Mouse (Mus musculus) lung, embryonic 14.5 days (tissue): Measurements from ENCODE around the gene Cdk2ap2. TPM values are rescaled to one million over a fixed set of nuclear protein-coding genes. Genes with fewer than 3 reads are reported as not detected.
A peak's percentile ranks its signal among the peaks of the same experiment; 100 is the strongest.

Source experiments
- ATAC-seq: fragments of 200-750 bp; cut with Nextera tagmentation; 2 replicates; pipeline ENCODE4 v1.8.0; 2017; ENCODE audit warnings: mild to moderate bottlenecking, moderate TSS enrichment, moderate library complexity; ENCODE audit not compliant: insufficient read depth
- DNase-seq: peaks from one replicate; pipeline ENCODE4 v3.0.0-alpha.2; 2015
- H3K27ac ChIP-seq: fragments of 300-500 bp; sonication (generic); 2 replicates; pipeline ENCODE4 v1.5.1; 2014; ENCODE audit warnings: low read depth, mild to moderate bottlenecking, moderate library complexity
- H3K27me3 ChIP-seq: fragments of 300-500 bp; sonication (generic); 2 replicates; pipeline ENCODE4 v1.6.1; 2014; ENCODE audit warnings: low read length, control low read depth; ENCODE audit not compliant: insufficient read depth
- H3K36me3 ChIP-seq: fragments of 300-500 bp; sonication (generic); 2 replicates; pipeline ENCODE4 v1.6.1; 2014; ENCODE audit warnings: control low read depth; ENCODE audit not compliant: insufficient read depth
- H3K4me1 ChIP-seq: fragments of 300-500 bp; sonication (generic); 2 replicates; pipeline ENCODE4 v1.6.1; 2014; ENCODE audit warnings: antibody characterized with exemption, control low read depth; ENCODE audit not compliant: insufficient read depth
- H3K4me2 ChIP-seq: fragments of 300-500 bp; sonication (generic); 2 replicates; pipeline ENCODE4 v1.6.1; 2014; ENCODE audit warnings: mild to moderate bottlenecking
- H3K4me3 ChIP-seq: fragments of 300-500 bp; sonication (generic); 2 replicates; pipeline ENCODE4 v1.5.1; 2014; ENCODE audit warnings: low read depth, low read length
- H3K9ac ChIP-seq: fragments of 300-500 bp; sonication (generic); 2 replicates; pipeline ENCODE4 v1.6.1; 2014
- H3K9me3 ChIP-seq: fragments of 300-500 bp; sonication (generic); 2 replicates; pipeline ENCODE4 v1.6.1; 2016; ENCODE audit warnings: low read depth, low read length, control low read depth
- CTCF ChIP-seq: IDR thresholded peaks from 2 replicates; pipeline ENCODE4 v1.5.1; 2016; ENCODE audit warnings: antibody characterized with exemption, low read depth
- WGBS: fragments of 180-500 bp; shearing (Covaris S2); extraction: QIAGEN DNeasy Blood & Tissue Kit; methylation state at CpG from one replicate; pipeline ENCODE4 v1.1.7; 2014; 5-methylcytosine and 5-hydroxymethylcytosine counted together
- polyA plus RNA-seq: library from polyadenylated mRNA; unstranded; fragments of >200 nt; fragmentation: Nextera tagmentation; extraction: Ambion mirVana; gene quantifications from 2 replicates; pipeline ENCODE4 v1.2.1, GENCODE M21; 2014

Cdk2ap2 gene
- polyA plus RNA-seq, 1 experiment from 2014 or later: 76.6 TPM

DNA sequence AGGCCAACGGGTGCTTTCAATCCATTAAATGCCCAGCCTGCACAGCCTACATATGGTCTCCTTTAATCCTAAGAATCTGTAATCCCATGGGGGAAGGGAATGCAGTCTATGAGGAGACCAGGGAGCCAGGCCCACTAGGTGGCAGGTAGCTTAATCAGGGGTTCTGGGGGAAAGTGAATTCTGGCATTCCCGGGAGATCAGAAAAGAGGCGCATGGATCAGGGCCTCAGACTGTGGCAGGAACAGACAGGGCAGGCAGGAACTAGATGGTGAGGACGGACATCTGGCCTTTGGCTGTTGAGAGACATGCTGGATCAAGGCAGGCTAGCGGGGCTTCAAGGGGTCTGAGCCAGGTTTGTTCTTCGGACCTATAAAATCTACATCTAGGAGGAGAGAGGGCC lies 4.5 kb downstream of the Cdk2ap2 start:
- ATAC-seq (no peak), DNase-seq (no peak)
- H3K4me2 ChIP-seq: peak overlapping the region; percentile 87
- H3K27ac ChIP-seq: no peak overlapping the region
- no peak overlapping the region for H3K9ac ChIP-seq
- H3K4me1 ChIP-seq: peaks cover 13% of the 10 kb centered on the region; the same call in 1 of the 2 replicates
- no peaks in the 10 kb centered on the region for H3K9me3 ChIP-seq
- TF ChIP-seq CTCF: no peak
- no peaks in the 10 kb centered on the region for H3K36me3 ChIP-seq
- 65% methylated on average over 6 of the region's 6 CpGs for WGBS
- peaks cover 31% of the 10 kb centered on the region for H3K27me3 ChIP-seq
- H3K4me3 ChIP-seq: no peak overlapping the region

DNA sequence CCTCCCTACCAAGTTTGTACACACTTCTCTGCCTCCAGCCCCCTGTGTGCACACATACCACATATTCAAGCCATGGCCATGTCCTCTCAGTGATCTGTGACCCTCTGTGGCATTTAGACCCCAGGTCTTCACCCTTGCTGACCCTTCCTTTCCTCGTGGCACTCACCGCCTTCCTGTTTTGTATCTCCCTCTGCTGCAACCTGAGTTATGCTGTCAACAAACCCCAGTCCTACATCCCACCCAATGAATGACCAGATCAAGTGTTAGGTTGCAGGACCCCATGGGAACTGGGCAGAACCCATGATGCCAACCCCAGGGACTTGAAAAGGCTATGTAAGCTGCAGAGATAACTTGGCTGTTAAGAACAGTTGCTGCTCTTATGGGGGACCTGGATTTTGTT lies 5.1 kb downstream of the Cdk2ap2 start:
- Histone ChIP-seq H3K27me3 (peaks cover 31% of the 10 kb centered on the region), H3K4me1 (peaks cover 13% of the 10 kb centered on the region; the same call in 1 of the 2 replicates), H3K36me3 (no peaks in the 10 kb centered on the region), H3K4me3 (no peak overlapping the region), H3K4me2 (no peak overlapping the region), H3K9me3 (no peaks in the 10 kb centered on the region), H3K9ac (no peak overlapping the region), H3K27ac (no peak overlapping the region)
- no peak for DNase-seq
- ATAC-seq: no peak
- no peak for TF ChIP-seq CTCF
- WGBS: 86% methylated on average over 2 of the region's 2 CpGs

DNA sequence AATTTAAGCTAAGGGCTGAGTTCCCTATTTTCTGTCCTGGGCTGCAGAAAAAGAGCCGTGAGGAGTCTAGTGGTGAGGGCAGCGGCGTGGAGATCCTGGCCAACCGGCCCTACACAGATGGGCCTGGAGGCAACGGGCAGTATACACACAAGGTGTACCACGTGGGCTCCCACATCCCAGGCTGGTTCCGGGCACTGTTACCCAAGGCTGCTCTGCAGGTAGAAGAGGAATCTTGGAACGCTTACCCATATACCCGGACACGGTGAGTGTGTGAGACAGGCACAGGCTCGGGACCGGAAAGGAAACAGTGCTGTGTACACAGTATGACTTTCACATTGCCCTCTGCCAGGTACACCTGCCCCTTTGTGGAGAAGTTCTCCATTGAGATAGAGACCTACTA lies 5.6 kb downstream of the Cdk2ap2 start:
- WGBS: 89% methylated on average over 12 of the region's 12 CpGs
- peaks cover 13% of the 10 kb centered on the region; the same call in 1 of the 2 replicates for H3K4me1 ChIP-seq
- H3K9ac ChIP-seq: no peak overlapping the region
- ATAC-seq (no peak), DNase-seq (no peak)
- H3K27me3 ChIP-seq: peaks cover 31% of the 10 kb centered on the region
- H3K9me3 ChIP-seq: no peaks in the 10 kb centered on the region
- no peak overlapping the region for H3K27ac ChIP-seq
- H3K4me2 ChIP-seq: no peak overlapping the region
- H3K4me3 ChIP-seq: no peak overlapping the region
- H3K36me3 ChIP-seq: no peaks in the 10 kb centered on the region
- no peak for TF ChIP-seq CTCF

DNA sequence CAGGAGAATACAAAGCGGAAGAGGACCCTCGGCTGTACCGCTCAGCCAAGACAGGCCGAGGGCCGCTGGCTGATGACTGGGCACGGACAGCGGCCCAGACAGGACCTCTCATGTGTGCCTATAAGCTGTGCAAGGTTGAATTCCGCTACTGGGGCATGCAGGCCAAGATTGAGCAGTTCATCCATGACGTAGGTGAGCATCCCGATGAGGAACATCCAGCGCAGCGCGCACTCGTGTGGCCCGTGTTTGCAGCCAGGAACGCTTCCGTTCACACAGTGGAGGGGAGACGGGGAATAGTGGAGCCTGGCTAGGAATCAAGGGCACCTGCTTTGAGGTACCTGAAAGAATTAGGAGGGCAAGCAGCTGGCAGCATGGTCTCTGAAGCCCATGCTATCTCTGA lies 6.3 kb downstream of the Cdk2ap2 start:
- no peaks in the 10 kb centered on the region for H3K36me3 ChIP-seq
- peaks cover 31% of the 10 kb centered on the region for H3K27me3 ChIP-seq
- WGBS: 92% methylated on average over 18 of the region's 18 CpGs
- no peaks in the 10 kb centered on the region for H3K9me3 ChIP-seq
- no peak overlapping the region for H3K4me2 ChIP-seq
- ATAC-seq (no peak), DNase-seq (no peak)
- no peak overlapping the region for H3K9ac ChIP-seq
- H3K4me1 ChIP-seq: peaks cover 13% of the 10 kb centered on the region; the same call in 1 of the 2 replicates
- no peak overlapping the region for H3K27ac ChIP-seq
- no peak overlapping the region for H3K4me3 ChIP-seq
- no peak for TF ChIP-seq CTCF

DNA sequence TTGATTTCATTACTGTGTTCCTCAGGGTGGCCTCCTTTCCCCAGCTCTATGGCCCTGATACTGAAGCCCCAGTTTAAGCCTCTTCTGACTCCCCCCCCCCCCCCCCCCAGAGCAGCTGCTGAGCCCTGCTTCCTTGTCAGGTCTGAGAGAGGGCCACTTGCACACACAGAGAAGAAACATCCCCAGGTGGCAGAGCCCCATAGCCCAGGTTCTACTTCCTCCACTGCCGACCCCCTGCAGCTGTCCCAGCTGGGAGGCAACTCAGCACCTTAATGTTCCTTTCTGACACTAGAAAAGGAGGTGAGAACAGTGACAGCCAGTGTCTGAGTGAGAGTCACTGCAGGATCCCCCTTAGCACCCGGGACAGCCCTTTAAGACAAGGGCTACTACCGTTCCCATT lies 6.8 kb downstream of the Cdk2ap2 start:
- Histone ChIP-seq H3K4me1 (peaks cover 13% of the 10 kb centered on the region; the same call in 1 of the 2 replicates), H3K36me3 (no peaks in the 10 kb centered on the region), H3K27ac (no peak overlapping the region), H3K27me3 (peaks cover 31% of the 10 kb centered on the region), H3K9ac (no peak overlapping the region), H3K4me2 (no peak overlapping the region), H3K4me3 (no peak overlapping the region), H3K9me3 (no peaks in the 10 kb centered on the region)
- DNase-seq (no peak), ATAC-seq (no peak)
- no peak for TF ChIP-seq CTCF
- 53% methylated on average over 3 of the region's 3 CpGs for WGBS

DNA sequence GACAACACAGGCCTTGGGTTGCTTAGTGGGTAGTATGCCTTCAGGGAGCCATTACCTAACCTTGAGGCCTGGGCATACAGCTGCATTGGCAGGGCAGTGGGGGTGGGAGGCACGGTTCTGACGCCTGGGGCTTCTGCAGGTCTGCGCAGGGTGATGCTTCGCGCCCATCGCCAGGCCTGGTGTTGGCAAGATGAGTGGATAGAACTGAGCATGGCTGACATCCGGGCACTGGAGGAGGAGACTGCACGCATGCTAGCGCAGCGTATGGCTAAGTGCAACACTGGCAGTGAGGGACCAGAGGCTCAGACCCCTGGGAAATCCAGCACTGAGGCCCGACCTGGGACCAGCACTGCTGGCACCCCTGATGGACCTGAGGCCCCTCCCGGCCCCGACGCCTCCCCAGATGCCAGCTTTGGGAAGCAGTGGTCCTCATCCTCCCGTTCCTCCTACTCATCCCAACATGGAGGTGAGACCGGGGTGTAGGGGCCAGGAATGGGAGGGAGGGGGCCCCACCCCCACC lies 7.8 kb downstream of the Cdk2ap2 start:
- H3K9ac ChIP-seq: no peak overlapping the region
- 88% methylated on average over 16 of the region's 16 CpGs for WGBS
- H3K4me1 ChIP-seq: peaks cover 7% of the 10 kb centered on the region; the same call in 1 of the 2 replicates
- H3K27me3 ChIP-seq: peaks cover 26% of the 10 kb centered on the region
- no peak overlapping the region for H3K4me3 ChIP-seq
- H3K4me2 ChIP-seq: no peak overlapping the region
- no peak for DNase-seq
- no peak for ATAC-seq
- no peaks in the 10 kb centered on the region for H3K9me3 ChIP-seq
- H3K27ac ChIP-seq: no peak overlapping the region
- TF ChIP-seq CTCF: no peak
- no peaks in the 10 kb centered on the region for H3K36me3 ChIP-seq

DNA sequence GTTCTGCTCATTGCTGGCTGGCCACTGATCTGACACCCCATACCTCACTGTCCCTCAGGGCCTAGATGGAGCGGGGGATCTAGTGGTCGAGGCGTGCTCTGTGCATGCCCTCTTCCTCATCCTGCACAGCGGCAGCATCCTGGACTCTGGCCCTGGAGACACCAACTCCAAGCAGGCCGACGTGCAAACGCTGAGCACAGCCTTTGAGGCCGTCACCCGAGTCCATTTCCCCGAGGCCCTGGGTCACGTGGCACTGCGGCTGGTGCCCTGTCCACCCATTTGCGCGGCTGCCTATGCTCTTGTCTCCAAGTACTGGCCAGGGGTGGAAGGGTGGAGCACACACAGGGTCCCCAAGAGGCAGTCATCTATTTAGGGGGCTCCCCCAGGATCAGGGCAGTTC lies 9.7 kb downstream of the Cdk2ap2 start:
- TF ChIP-seq CTCF: no peak
- DNase-seq: no peak
- Histone ChIP-seq H3K4me2 (no peak overlapping the region), H3K9me3 (no peaks in the 10 kb centered on the region), H3K4me1 (no peaks in the 10 kb centered on the region), H3K27me3 (peaks cover 6% of the 10 kb centered on the region), H3K9ac (no peak overlapping the region), H3K27ac (no peak overlapping the region), H3K4me3 (no peak overlapping the region), H3K36me3 (no peaks in the 10 kb centered on the region)
- no peak for ATAC-seq
- 86% methylated on average over 14 of the region's 14 CpGs for WGBS
